Mouse (Mus musculus): ENCODE measurements around the gene Daam1. TPM values are rescaled to one million over a fixed set of nuclear protein-coding genes. Genes with fewer than 3 reads are reported as not detected.

The Daam1 gene
- polyA plus RNA-seq, 1 experiment, result 10.1 TPM

DNA sequence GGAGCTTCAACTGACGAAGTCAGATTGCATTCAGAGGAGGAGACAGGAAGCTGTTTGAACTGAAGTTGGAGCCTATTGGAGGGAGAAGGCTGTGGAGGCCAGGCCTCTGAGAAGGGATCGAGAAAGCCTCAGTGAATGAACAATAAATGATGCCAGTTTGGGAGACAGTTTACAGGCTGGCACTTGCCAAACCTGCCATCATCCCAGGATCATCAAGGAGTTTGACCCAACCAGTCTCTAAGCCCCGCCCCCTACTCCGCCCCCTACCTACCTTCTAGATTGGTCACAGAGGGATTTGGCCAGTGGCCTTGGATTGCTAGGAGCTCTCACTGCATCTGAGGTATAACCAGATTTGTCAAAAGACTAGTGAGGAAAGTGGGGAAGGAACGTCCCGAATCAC, 118.7 kb downstream of the Daam1 start:
- Histone ChIP-seq H3ac (ENCODE audit: control insufficient read depth, insufficient read length) (no peak overlapping the region), H3K4me2 (ENCODE audit: low read depth) (no peak overlapping the region), H3K4me3 (no peak overlapping the region), H3K36me3 (ENCODE audit: control insufficient read depth, insufficient read depth) (peaks cover 41% of the 10 kb centered on the region), H3K27me3 (ENCODE audit: control insufficient read depth, insufficient read depth, insufficient read length) (no peaks in the 10 kb centered on the region), H3K79me2 (ENCODE audit: control insufficient read depth, insufficient read depth) (no peaks in the 10 kb centered on the region)
- TF ChIP-seq REST (IDR thresholded peaks at IDR 0.05; ENCODE audit: insufficient read depth, insufficient read length) (no peak), SRF (IDR thresholded peaks at IDR 0.05; ENCODE audit: control insufficient read depth, insufficient read length, low read depth) (no peak), TCF3 (IDR thresholded peaks at IDR 0.05; ENCODE audit: insufficient read length, low read depth) (no peak), E2F4 (IDR thresholded peaks at IDR 0.05; ENCODE audit: insufficient read depth) (no peak), TCF12 (IDR thresholded peaks at IDR 0.05; ENCODE audit: insufficient read depth, poor library complexity, severe bottlenecking) (no peak), MAX (IDR thresholded peaks at IDR 0.05; ENCODE audit: low read depth) (no peak), POLR2AphosphoS2 (IDR thresholded peaks at IDR 0.05; ENCODE audit: insufficient read length, low read depth) (no peak), POLR2A (IDR thresholded peaks at IDR 0.05; ENCODE audit: insufficient read length, low read depth) (no peak), USF1 (IDR thresholded peaks at IDR 0.05; ENCODE audit: low read depth) (no peak), MYOD1 (IDR thresholded peaks at IDR 0.05; ENCODE audit: control insufficient read depth in 1 of 3, insufficient read length in 2 of 3, low read depth in 2 of 3) (no peak), CEBPB (IDR thresholded peaks at IDR 0.05; ENCODE audit: insufficient read depth, poor library complexity, severe bottlenecking) (no peak), MYOG (IDR thresholded peaks at IDR 0.05; ENCODE audit: control insufficient read depth in 1 of 3, insufficient read depth in 1 of 3, insufficient read length in 2 of 3, low read depth in 2 of 3) (no peak)

DNA sequence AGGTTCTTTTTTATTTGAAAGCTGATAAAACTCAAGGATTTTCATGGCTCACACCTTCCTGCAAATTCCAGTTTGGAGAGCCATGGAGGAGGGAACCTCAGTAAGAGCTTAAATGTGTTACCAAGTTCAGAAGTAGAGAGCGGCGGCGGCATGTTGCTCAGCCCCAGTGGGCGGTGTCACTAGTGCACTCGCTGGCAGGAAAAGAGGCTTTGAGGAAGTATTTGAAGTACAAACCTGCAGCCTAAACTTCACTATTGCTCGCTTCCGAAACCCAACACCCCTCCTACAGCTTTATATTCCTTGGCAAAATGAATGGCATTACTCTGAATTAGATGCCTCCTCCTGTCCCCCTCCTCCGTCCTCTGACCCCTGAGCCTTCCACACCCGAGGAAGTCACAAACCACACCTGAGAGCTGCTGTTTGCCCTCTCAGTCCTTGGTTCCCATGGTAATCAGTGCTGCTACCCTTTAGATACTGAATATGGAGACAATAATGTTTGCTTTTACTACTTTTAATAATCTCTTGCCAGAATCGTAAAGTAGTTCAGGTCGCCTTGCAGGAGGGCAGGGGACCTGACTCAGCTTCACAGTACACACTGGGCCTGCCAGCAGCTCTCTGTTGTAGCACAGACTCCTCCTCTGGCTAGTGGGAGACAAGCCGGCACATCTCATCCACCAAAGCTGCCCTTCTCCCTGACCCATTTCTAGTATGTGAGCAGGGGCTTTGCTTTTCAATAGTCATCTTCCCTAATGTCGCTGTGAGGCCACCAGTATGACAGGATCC, 119.4 kb downstream of the Daam1 start:
- TF ChIP-seq POLR2AphosphoS2 (IDR thresholded peaks at IDR 0.05; ENCODE audit: insufficient read length, low read depth) (no peak), MAX (IDR thresholded peaks at IDR 0.05; ENCODE audit: low read depth) (no peak), REST (IDR thresholded peaks at IDR 0.05; ENCODE audit: insufficient read depth, insufficient read length) (no peak), TCF3 (IDR thresholded peaks at IDR 0.05; ENCODE audit: insufficient read length, low read depth) (no peak), USF1 (IDR thresholded peaks at IDR 0.05; ENCODE audit: low read depth) (no peak), SRF (IDR thresholded peaks at IDR 0.05; ENCODE audit: control insufficient read depth, insufficient read length, low read depth) (no peak), MYOD1 (IDR thresholded peaks at IDR 0.05; ENCODE audit: control insufficient read depth in 1 of 3, insufficient read length in 2 of 3, low read depth in 2 of 3) (no peak), E2F4 (IDR thresholded peaks at IDR 0.05; ENCODE audit: insufficient read depth) (no peak), TCF12 (IDR thresholded peaks at IDR 0.05; ENCODE audit: insufficient read depth, poor library complexity, severe bottlenecking) (no peak), POLR2A (IDR thresholded peaks at IDR 0.05; ENCODE audit: insufficient read length, low read depth) (no peak), MYOG (IDR thresholded peaks at IDR 0.05; ENCODE audit: control insufficient read depth in 1 of 3, insufficient read depth in 1 of 3, insufficient read length in 2 of 3, low read depth in 2 of 3) (no peak), CEBPB (IDR thresholded peaks at IDR 0.05; ENCODE audit: insufficient read depth, poor library complexity, severe bottlenecking) (no peak)
- Histone ChIP-seq H3K4me2 (ENCODE audit: low read depth) (no peak overlapping the region), H3K79me2 (ENCODE audit: control insufficient read depth, insufficient read depth) (no peaks in the 10 kb centered on the region), H3K27me3 (ENCODE audit: control insufficient read depth, insufficient read depth, insufficient read length) (no peaks in the 10 kb centered on the region), H3K36me3 (ENCODE audit: control insufficient read depth, insufficient read depth) (peaks cover 46% of the 10 kb centered on the region), H3K4me3 (no peak overlapping the region), H3ac (ENCODE audit: control insufficient read depth, insufficient read length) (no peak overlapping the region)

DNA sequence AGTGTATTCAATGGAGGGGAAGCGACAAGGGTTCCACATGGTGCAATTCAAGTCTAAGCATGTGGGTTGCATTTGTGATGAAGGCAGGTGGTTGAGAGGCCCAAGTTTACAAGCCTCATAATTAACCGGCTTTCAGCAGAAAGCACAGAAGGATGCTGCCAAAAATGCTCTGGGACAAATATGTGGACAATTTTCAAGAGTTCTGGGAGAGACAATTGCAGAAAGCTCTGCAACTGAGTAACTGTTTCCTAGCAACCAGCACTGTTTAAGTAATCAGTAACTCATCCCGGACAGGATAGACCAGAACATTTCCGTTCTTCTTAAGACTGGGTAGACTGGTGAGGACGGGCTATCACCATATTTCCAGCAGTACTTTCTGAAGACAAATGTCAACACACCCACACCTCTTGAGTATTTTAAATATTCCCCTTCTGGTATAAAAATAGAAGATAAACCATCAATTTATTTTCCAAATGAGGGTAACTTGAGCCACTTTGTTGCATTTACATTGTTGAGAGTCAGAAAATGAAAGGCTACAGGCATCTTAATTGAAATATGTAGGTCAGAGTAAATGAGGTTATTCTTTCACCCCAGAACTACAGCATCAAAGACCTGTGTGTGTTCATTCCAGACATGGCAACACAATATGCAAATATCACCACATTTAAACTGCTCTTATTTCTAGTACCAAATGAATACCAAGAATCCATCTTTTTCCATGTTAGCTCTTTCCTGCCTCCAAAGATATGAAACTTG, 123.5 kb downstream of the Daam1 start:
- TF ChIP-seq REST (IDR thresholded peaks at IDR 0.05; ENCODE audit: insufficient read depth, insufficient read length) (no peak), MAX (IDR thresholded peaks at IDR 0.05; ENCODE audit: low read depth) (no peak), TCF3 (IDR thresholded peaks at IDR 0.05; ENCODE audit: insufficient read length, low read depth) (no peak), USF1 (IDR thresholded peaks at IDR 0.05; ENCODE audit: low read depth) (no peak), E2F4 (IDR thresholded peaks at IDR 0.05; ENCODE audit: insufficient read depth) (no peak), POLR2AphosphoS2 (IDR thresholded peaks at IDR 0.05; ENCODE audit: insufficient read length, low read depth) (no peak), POLR2A (IDR thresholded peaks at IDR 0.05; ENCODE audit: insufficient read length, low read depth) (no peak), MYOG (IDR thresholded peaks at IDR 0.05; ENCODE audit: control insufficient read depth in 1 of 3, insufficient read depth in 1 of 3, insufficient read length in 2 of 3, low read depth in 2 of 3) (no peak), TCF12 (IDR thresholded peaks at IDR 0.05; ENCODE audit: insufficient read depth, poor library complexity, severe bottlenecking) (no peak), CEBPB (IDR thresholded peaks at IDR 0.05; ENCODE audit: insufficient read depth, poor library complexity, severe bottlenecking) (no peak), MYOD1 (IDR thresholded peaks at IDR 0.05; ENCODE audit: control insufficient read depth in 1 of 3, insufficient read length in 2 of 3, low read depth in 2 of 3) (no peak), SRF (IDR thresholded peaks at IDR 0.05; ENCODE audit: control insufficient read depth, insufficient read length, low read depth) (no peak)
- Histone ChIP-seq H3K36me3 (ENCODE audit: control insufficient read depth, insufficient read depth) (peaks cover 57% of the 10 kb centered on the region), H3K79me2 (ENCODE audit: control insufficient read depth, insufficient read depth) (no peaks in the 10 kb centered on the region), H3K27me3 (ENCODE audit: control insufficient read depth, insufficient read depth, insufficient read length) (no peaks in the 10 kb centered on the region), H3K4me2 (ENCODE audit: low read depth) (no peak overlapping the region), H3ac (ENCODE audit: control insufficient read depth, insufficient read length) (no peak overlapping the region), H3K4me3 (no peak overlapping the region)

DNA sequence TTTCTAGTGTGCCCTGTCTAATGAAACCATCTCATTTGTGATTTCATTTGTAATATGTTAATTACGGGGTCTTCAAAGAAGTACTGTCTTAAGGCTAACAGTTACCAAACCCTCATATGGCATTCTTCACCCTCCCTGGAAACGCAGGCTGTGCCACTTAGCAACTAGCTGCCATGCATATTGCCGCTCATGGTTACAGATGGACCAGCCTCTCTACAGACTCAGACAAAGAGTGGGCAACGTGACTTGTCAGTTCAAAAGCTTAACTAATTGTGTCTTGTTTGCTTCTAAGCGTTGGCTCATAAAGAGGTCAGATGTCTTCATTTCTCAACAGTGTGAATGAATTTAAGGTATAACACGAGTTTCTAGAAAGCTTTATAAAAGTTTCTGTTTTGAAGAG, 126.1 kb downstream of the Daam1 start:
- Histone ChIP-seq H3ac (ENCODE audit: control insufficient read depth, insufficient read length) (no peak overlapping the region), H3K4me3 (no peak overlapping the region), H3K4me2 (ENCODE audit: low read depth) (no peak overlapping the region), H3K79me2 (ENCODE audit: control insufficient read depth, insufficient read depth) (no peaks in the 10 kb centered on the region), H3K27me3 (ENCODE audit: control insufficient read depth, insufficient read depth, insufficient read length) (no peaks in the 10 kb centered on the region), H3K36me3 (ENCODE audit: control insufficient read depth, insufficient read depth) (peaks cover 59% of the 10 kb centered on the region)
- TF ChIP-seq MYOD1 (IDR thresholded peaks at IDR 0.05; ENCODE audit: control insufficient read depth in 1 of 3, insufficient read length in 2 of 3, low read depth in 2 of 3), result no peak
- TF ChIP-seq POLR2AphosphoS2 (IDR thresholded peaks at IDR 0.05; ENCODE audit: insufficient read length, low read depth), result no peak
- no peak for TF ChIP-seq TCF3 (IDR thresholded peaks at IDR 0.05; ENCODE audit: insufficient read length, low read depth)
